In genomic region chr6:119052801-119053200, GRCm38 (mm10) we compare ENCODE assay signal across 13 mouse cellular contexts.
A peak's percentile ranks its signal among the peaks of the same experiment; 100 is the strongest.
DNase-seq lines count a peak whose midpoint lies in the region; ATAC-seq and TF ChIP-seq lines count a peak whose summit lies in the region.
"Had no signal": no experiment of that assay in that cellular context is flagged by ENCODE, and none has a peak within 500 bp of the region (broad histone marks: within the 10 kb centered on the region; RNA-seq: fewer than 3 reads in every experiment).

No protein-coding gene starts in this region.

- peak in 1 of 2 experiments; percentile 22 for DNase-seq in heart, adult 2 months
- DNase-seq in heart, postnatal 14 days = no peak
- DNase-seq in NIH3T3 (ENCODE audit: low read depth) (peak; percentile 95), liver (no peak)
- DNase-seq in adrenal gland, adult 18-20 months (ENCODE audit: low spot score in 2 of 2) = no peak
- DNase-seq in T-cell, adult 2 months (ENCODE audit: low spot score) = no peak
- DNase-seq: cerebellum, adult 8-10 months had no signal

- H3K79me2 ChIP-seq in heart, adult 2 months (replicated peaks; ENCODE audit: control insufficient read depth, insufficient read depth, low read length) = no peaks in the 10 kb centered on the region; the same call in 1 of the 2 replicates

- no peaks in the 10 kb centered on the region for H3K27me3 ChIP-seq in heart, adult 2 months (ENCODE audit: control insufficient read depth, insufficient read depth, low read length)
- peaks cover 7% of the 10 kb centered on the region for H3K27me3 ChIP-seq in intestine, embryonic 15.5 days (replicated peaks)
- no peaks in the 10 kb centered on the region for H3K27me3 ChIP-seq in lung, embryonic 16.5 days (ENCODE audit: control insufficient read depth, insufficient read depth, low read depth, low read length)
- H3K27me3 ChIP-seq: Patski had no signal

- no peak overlapping the region for H3K4me3 ChIP-seq in heart, adult 2 months
- H3K4me3 ChIP-seq in intestine, embryonic 15.5 days (replicated peaks) = no peak overlapping the region
- H3K4me3 ChIP-seq in lung, embryonic 16.5 days (ENCODE audit: low read length) = peak overlapping the region; percentile 16; the same call in 1 of the 2 replicates
- H3K4me3 ChIP-seq: erythroblast, embryonic 14.5 days; myocyte had no signal

- WGBS in heart, adult 2 months = 41% methylated on average over 10 of the region's 10 CpGs
- 37% methylated on average over 10 of the region's 10 CpGs for WGBS in intestine, embryonic 15.5 days
- 14% methylated on average over 10 of the region's 10 CpGs for WGBS in lung, embryonic 16.5 days

- H3K9ac ChIP-seq in heart, adult 2 months (ENCODE audit: low read depth, low read length) = no peak overlapping the region
- no peak overlapping the region for H3K9ac ChIP-seq in intestine, embryonic 15.5 days
- H3K9ac ChIP-seq in lung, embryonic 16.5 days (ENCODE audit: low read length) = peak overlapping the region; percentile 44; the same call in 1 of the 2 replicates

- no peak for TF ChIP-seq EP300 in heart, adult 2 months (IDR thresholded peaks at IDR 0.05; ENCODE audit: insufficient read depth, low read depth, low read length)

- TF ChIP-seq POLR2A in heart, adult 2 months (IDR thresholded peaks at IDR 0.05; ENCODE audit: insufficient read depth, low read depth, low read length) = no peak

- H3K36me3 ChIP-seq in heart, adult 2 months (ENCODE audit: control insufficient read depth, insufficient read depth, low read length) = peaks cover 18% of the 10 kb centered on the region
- no peaks in the 10 kb centered on the region for H3K36me3 ChIP-seq in intestine, embryonic 15.5 days
- peaks cover 7% of the 10 kb centered on the region; the same call in 1 of the 2 replicates for H3K36me3 ChIP-seq in lung, embryonic 16.5 days (ENCODE audit: control insufficient read depth, insufficient read depth, low read length)

- intact Hi-C loops in heart, adult 2 months (cut with DNase I) = loop anchor here (5.0 kb wide), 1 partner anchor 50 kb away; no protein-coding TSS in a partner anchor
- intact Hi-C loops in heart, postnatal 14 days (cut with DNase I) = no loop called here

- no peaks in the 10 kb centered on the region for H3K9me3 ChIP-seq in intestine, embryonic 15.5 days
- H3K9me3 ChIP-seq in lung, embryonic 16.5 days (ENCODE audit: control insufficient read depth, low read length) = no peaks in the 10 kb centered on the region

- 0 out of 2 replicates have a peak, but pooled peaks have one; percentile 39 for ATAC-seq in intestine, embryonic 15.5 days
- ATAC-seq in lung, embryonic 16.5 days (ENCODE audit: low read depth) = peak; percentile 84
- ATAC-seq: hindbrain, embryonic 16.5 days; Patski had no signal

- peak overlapping the region; percentile 38 for H3K27ac ChIP-seq in heart, adult 2 months
- peak overlapping the region; percentile 44; the same call in 1 of the 2 replicates for H3K27ac ChIP-seq in intestine, embryonic 15.5 days
- peak overlapping the region; percentile 95 for H3K27ac ChIP-seq in lung, embryonic 16.5 days (ENCODE audit: low read length)

- H3K4me2 ChIP-seq in intestine, embryonic 15.5 days (replicated peaks) = peak overlapping the region; percentile 46
- peak overlapping the region; percentile 47 for H3K4me2 ChIP-seq in lung, embryonic 16.5 days (ENCODE audit: low read depth, low read length)

- no peak for TF ChIP-seq CTCF in heart, adult 2 months (IDR thresholded peaks at IDR 0.05)

- H3K4me1 ChIP-seq in heart, adult 2 months (ENCODE audit: control insufficient read depth, insufficient read depth, low read length) = peaks cover 14% of the 10 kb centered on the region
- H3K4me1 ChIP-seq in intestine, embryonic 15.5 days (replicated peaks) = 0 out of 2 replicates have a peak, but pooled peaks cover 10% of the 10 kb centered on the region
- peaks cover 25% of the 10 kb centered on the region for H3K4me1 ChIP-seq in lung, embryonic 16.5 days (replicated peaks; ENCODE audit: control insufficient read depth, insufficient read depth, low read length)

Comparison
In these comparisons a context has a peak if more than half of its experiments do, and no peak if none do; other contexts are left out.
1. H3K27ac ChIP-seq: peak in every context shown above with its lines; median percentile 95 in lung, embryonic 16.5 days; 44 in intestine, embryonic 15.5 days; 38 in heart, adult 2 months.